Mouse (Mus musculus) ES-E14 (cell line): ENCODE measurements around the gene Pde6h.

Source experiments
- HCFC1 ChIP-seq: IDR thresholded peaks from 2 replicates; pipeline ENCODE4 v1.6.1; 2012; ENCODE audit warnings: low read length, inconsistent platforms, borderline replicate concordance; ENCODE audit not compliant: insufficient read depth
- ZC3H11A ChIP-seq: IDR thresholded peaks from 2 replicates; pipeline ENCODE4 v1.6.1; 2012; ENCODE audit warnings: low read depth, mild to moderate bottlenecking, inconsistent platforms, low read length, borderline replicate concordance
- ZNF384 ChIP-seq: IDR thresholded peaks from 2 replicates; pipeline ENCODE4 v1.6.1; 2012; ENCODE audit warnings: low read depth, low read length, inconsistent platforms

DNA sequence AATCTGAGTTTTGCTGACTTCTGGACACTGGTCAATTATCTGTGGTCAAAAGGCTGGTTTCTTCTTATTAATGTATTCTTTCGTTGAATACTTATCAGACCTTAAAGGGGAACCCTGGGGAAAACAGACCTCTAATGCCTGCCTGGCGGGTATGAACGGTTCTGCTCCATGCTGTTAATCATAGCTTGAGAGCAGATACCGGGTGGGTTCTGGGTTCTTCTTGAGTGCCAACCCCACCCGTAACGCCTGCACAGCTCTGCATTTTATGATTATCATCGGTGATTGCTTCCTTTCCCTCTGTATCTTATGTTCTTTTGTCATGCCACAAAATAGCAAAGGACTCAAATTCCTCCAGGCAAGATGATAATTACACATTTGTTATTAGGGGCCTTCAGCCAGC is 10.4 kb downstream of the Pde6h start:
- TF ChIP-seq HCFC1 (no peak), ZC3H11A (no peak), ZNF384 (no peak)
